Mouse (Mus musculus): ENCODE measurements around the gene Lrtm2. TPM values are rescaled to one million over a fixed set of nuclear protein-coding genes. Genes with fewer than 3 reads are reported as not detected.
"Not testable (repeated sequence)": the region's sequence is repeated elsewhere in the genome, so short reads cannot be mapped to it uniquely, and the experiment has no call there.

The Lrtm2 gene
- 0.04 and 0.13 TPM in 2 replicates for polyA plus RNA-seq (2016; fragmentation: Nextera tagmentation; extraction: Ambion mirVana)

- peaks cover 20% of the 10 kb centered on the region; the same call in 1 of the 2 replicates for H3K4me1 ChIP-seq
- H3K27ac ChIP-seq, result no peak within 1 kb of the TSS
- no peaks in the 10 kb centered on the region for H3K9me3 ChIP-seq
- no peak within 1 kb of the TSS for H3K9ac ChIP-seq
- peaks cover 74% of the 10 kb centered on the region for H3K27me3 ChIP-seq
- no peak for ATAC-seq (ENCODE audit: insufficient number of reproducible peaks, insufficient read depth, low FRiP score, low TSS enrichment)
- H3K4me3 ChIP-seq, result peak within 1 kb of the TSS; percentile 34
- H3K4me2 ChIP-seq (replicated peaks), result peak within 1 kb of the TSS; percentile 58
- WGBS, result 1% methylated on average over 30 of the region's 31 CpGs
- no peaks in the 10 kb centered on the region for H3K36me3 ChIP-seq
Observed at GRCm38 (mm10) chr6:119330506-119330905, at the start of gene Lrtm2. Gene Lrtm2, minus strand, starts transcription at chr6:119330766.

DNA sequence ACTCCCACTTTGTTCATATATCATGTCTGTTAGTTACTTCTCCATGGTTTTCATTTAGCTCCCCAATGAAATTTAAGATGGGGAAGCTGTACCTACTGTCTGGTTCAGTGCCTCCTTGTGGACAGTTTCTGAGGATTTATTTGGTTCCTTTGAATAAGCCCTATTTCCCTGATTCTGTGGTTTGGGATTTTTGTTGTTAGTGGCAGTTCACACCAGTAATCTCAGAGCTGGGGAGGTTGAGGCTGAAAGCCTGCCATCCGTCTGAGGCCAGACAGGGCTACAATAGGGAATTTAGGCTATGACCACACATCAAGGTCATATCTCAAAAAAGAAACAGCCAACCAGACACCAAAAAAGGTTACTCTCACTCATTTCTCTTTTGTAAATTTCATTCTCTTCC, 48.1 kb upstream of the Lrtm2 start:
- H3K4me3 ChIP-seq, result no peak overlapping the region
- no peaks in the 10 kb centered on the region for H3K4me1 ChIP-seq
- no peak overlapping the region for H3K4me2 ChIP-seq (replicated peaks)
- H3K36me3 ChIP-seq, result no peaks in the 10 kb centered on the region
- no peak overlapping the region for H3K9ac ChIP-seq
- H3K9me3 ChIP-seq, result no peaks in the 10 kb centered on the region
- no peaks in the 10 kb centered on the region for H3K27me3 ChIP-seq
- no peak for ATAC-seq (ENCODE audit: insufficient number of reproducible peaks, insufficient read depth, low FRiP score, low TSS enrichment)
- H3K27ac ChIP-seq, result no peak overlapping the region
- 75% methylated on average over 1 of the region's 1 CpGs for WGBS

GRCm38 (mm10) chr6:119377613-119378012, 47.0 kb upstream of the Lrtm2 start:
- H3K4me2 ChIP-seq (replicated peaks), result no peak overlapping the region
- WGBS, result 56% methylated on average over 2 of the region's 2 CpGs

DNA sequence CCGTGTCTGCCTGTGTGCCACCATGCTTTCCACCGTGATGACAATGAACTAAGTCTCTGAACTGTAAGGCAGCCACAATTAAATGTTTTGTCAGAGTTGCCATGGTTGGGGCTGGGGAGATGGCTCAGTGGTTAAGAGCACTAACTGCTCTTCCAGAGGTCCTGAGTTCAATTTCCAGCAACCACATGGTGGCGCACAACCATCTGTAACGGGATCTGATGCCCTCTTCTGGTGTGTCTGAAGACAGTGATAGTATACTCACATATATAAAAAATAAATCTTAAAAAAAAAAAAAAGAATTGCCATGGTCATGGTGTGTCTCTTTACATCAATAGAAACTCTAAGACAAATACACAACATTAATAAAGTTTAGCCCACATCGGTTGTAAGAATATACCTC, 44.5 kb upstream of the Lrtm2 start:
- no peak for ATAC-seq (ENCODE audit: insufficient number of reproducible peaks, insufficient read depth, low FRiP score, low TSS enrichment)
- 82% methylated on average over 5 of the region's 5 CpGs for WGBS

More at GRCm38 (mm10) chr6:119377613-119378012, 47.0 kb upstream of the Lrtm2 start:
- Histone ChIP-seq H3K9me3 (no peaks in the 10 kb centered on the region), H3K27ac (no peak overlapping the region), H3K9ac (no peak overlapping the region), H3K4me1 (no peaks in the 10 kb centered on the region), H3K27me3 (no peaks in the 10 kb centered on the region), H3K36me3 (no peaks in the 10 kb centered on the region), H3K4me3 (no peak overlapping the region)
- ATAC-seq (ENCODE audit: insufficient number of reproducible peaks, insufficient read depth, low FRiP score, low TSS enrichment), result no peak

GRCm38 (mm10) chr6:119373000-119373705, 42.6 kb upstream of the Lrtm2 start:
- ATAC-seq (ENCODE audit: insufficient number of reproducible peaks, insufficient read depth, low FRiP score, low TSS enrichment), result no peak
- H3K4me2 ChIP-seq (replicated peaks), result no peak overlapping the region
- H3K36me3 ChIP-seq, result peaks cover 11% of the 10 kb centered on the region
- no peaks in the 10 kb centered on the region for H3K9me3 ChIP-seq
- H3K4me3 ChIP-seq, result no peak overlapping the region
- no peaks in the 10 kb centered on the region for H3K27me3 ChIP-seq
- H3K27ac ChIP-seq, result no peak overlapping the region
- no peak overlapping the region for H3K9ac ChIP-seq
- H3K4me1 ChIP-seq, result no peaks in the 10 kb centered on the region

More for the DNA sequence above, 44.5 kb upstream of the Lrtm2 start:
- H3K4me1 ChIP-seq, result no peaks in the 10 kb centered on the region
- no peak overlapping the region for H3K9ac ChIP-seq
- no peaks in the 10 kb centered on the region for H3K9me3 ChIP-seq
- H3K27ac ChIP-seq, result no peak overlapping the region
- no peak overlapping the region for H3K4me3 ChIP-seq
- H3K4me2 ChIP-seq (replicated peaks), result no peak overlapping the region
- no peaks in the 10 kb centered on the region for H3K27me3 ChIP-seq
- no peaks in the 10 kb centered on the region for H3K36me3 ChIP-seq

DNA sequence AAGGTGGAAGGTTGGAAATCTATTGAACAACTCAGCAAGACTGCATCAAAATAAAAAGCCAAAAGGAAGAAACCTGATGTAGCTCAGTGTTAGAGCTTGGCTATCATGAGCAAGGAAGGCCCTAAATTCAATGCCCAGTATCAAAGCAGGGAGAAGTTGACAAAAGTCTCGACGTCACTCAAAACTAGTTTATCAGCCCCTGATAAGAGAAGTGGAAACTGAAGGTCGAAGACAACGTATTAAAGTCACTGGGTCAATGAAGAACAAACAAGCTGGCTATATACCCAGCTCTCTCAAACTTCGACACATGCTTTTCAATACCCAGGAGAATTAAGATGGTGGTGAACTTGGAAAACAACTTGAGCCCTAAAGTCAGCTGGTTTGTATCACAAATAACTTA, 41.7 kb upstream of the Lrtm2 start:
- no peak overlapping the region for H3K27ac ChIP-seq
- H3K4me2 ChIP-seq (replicated peaks), result no peak overlapping the region
- no peak overlapping the region for H3K9ac ChIP-seq
- no peaks in the 10 kb centered on the region for H3K4me1 ChIP-seq
- peaks cover 17% of the 10 kb centered on the region for H3K36me3 ChIP-seq
- 84% methylated on average over 5 of the region's 5 CpGs for WGBS
- no peak overlapping the region for H3K4me3 ChIP-seq
- no peaks in the 10 kb centered on the region for H3K27me3 ChIP-seq
- H3K9me3 ChIP-seq, result no peaks in the 10 kb centered on the region
- ATAC-seq (ENCODE audit: insufficient number of reproducible peaks, insufficient read depth, low FRiP score, low TSS enrichment), result no peak

- H3K9me3 ChIP-seq, result no peaks in the 10 kb centered on the region
- H3K36me3 ChIP-seq, result peaks cover 19% of the 10 kb centered on the region
- no peak overlapping the region for H3K4me2 ChIP-seq (replicated peaks)
- no peaks in the 10 kb centered on the region for H3K4me1 ChIP-seq
- no peak for ATAC-seq (ENCODE audit: insufficient number of reproducible peaks, insufficient read depth, low FRiP score, low TSS enrichment)
- no peaks in the 10 kb centered on the region for H3K27me3 ChIP-seq
- no peak overlapping the region for H3K27ac ChIP-seq
- H3K4me3 ChIP-seq, result no peak overlapping the region
- no peak overlapping the region for H3K9ac ChIP-seq
Observed at GRCm38 (mm10) chr6:119371624-119372023, 41.1 kb upstream of the Lrtm2 start.

- no peak overlapping the region for H3K4me2 ChIP-seq (replicated peaks)
- no peak overlapping the region for H3K4me3 ChIP-seq
- 91% methylated on average over 2 of the region's 2 CpGs for WGBS
- no peaks in the 10 kb centered on the region for H3K4me1 ChIP-seq
- no peak for ATAC-seq (ENCODE audit: insufficient number of reproducible peaks, insufficient read depth, low FRiP score, low TSS enrichment)
- H3K27me3 ChIP-seq, result no peaks in the 10 kb centered on the region
- H3K36me3 ChIP-seq, result peaks cover 53% of the 10 kb centered on the region
- H3K27ac ChIP-seq, result no peak overlapping the region
- H3K9me3 ChIP-seq, result no peaks in the 10 kb centered on the region
- no peak overlapping the region for H3K9ac ChIP-seq
Observed at GRCm38 (mm10) chr6:119367382-119367781, 36.8 kb upstream of the Lrtm2 start.

DNA sequence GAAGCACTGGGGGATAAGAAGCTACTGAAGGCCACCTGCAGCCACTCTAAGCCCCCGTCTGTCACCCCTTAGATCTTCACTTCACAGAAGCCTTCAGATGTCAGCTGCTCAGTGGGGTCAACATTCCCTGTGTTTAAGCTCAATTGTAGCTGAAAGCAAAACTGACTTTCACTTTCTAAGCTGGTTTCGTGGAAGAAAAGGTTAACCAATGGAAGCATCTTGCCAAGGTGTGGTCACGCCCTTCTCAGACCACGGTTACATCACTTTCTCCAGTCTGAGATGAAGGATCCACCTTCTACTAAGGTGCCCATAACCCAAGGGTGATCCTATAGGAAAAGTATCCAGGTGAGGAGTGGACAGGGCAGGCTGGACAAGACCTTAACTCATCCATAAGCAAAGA, 36.2 kb upstream of the Lrtm2 start:
- H3K4me3 ChIP-seq; H3K27me3 ChIP-seq; H3K9me3 ChIP-seq; H3K27ac ChIP-seq; H3K4me1 ChIP-seq; H3K4me2 ChIP-seq (replicated peaks); ATAC-seq (ENCODE audit: insufficient number of reproducible peaks, insufficient read depth, low FRiP score, low TSS enrichment); H3K9ac ChIP-seq: not testable (repeated sequence)
- peaks cover 54% of the 10 kb centered on the region for H3K36me3 ChIP-seq
- 89% methylated on average over 4 of the region's 4 CpGs for WGBS

GRCm38 (mm10) chr6:119363593-119363992, 33.0 kb upstream of the Lrtm2 start:
- Histone ChIP-seq H3K4me3 (no peak overlapping the region), H3K4me2 (replicated peaks) (no peak overlapping the region), H3K4me1 (no peaks in the 10 kb centered on the region), H3K36me3 (peaks cover 61% of the 10 kb centered on the region), H3K27me3 (no peaks in the 10 kb centered on the region), H3K27ac (no peak overlapping the region), H3K9ac (no peak overlapping the region), H3K9me3 (no peaks in the 10 kb centered on the region)
- no peak for ATAC-seq (ENCODE audit: insufficient number of reproducible peaks, insufficient read depth, low FRiP score, low TSS enrichment)
- 89% methylated on average over 5 of the region's 5 CpGs for WGBS

GRCm38 (mm10) chr6:119360925-119361702, 30.5 kb upstream of the Lrtm2 start:
- 95% methylated on average over 3 of the region's 3 CpGs for WGBS
- Histone ChIP-seq H3K4me2 (replicated peaks) (no peak overlapping the region), H3K27me3 (no peaks in the 10 kb centered on the region), H3K9ac (no peak overlapping the region), H3K4me1 (no peaks in the 10 kb centered on the region), H3K27ac (no peak overlapping the region), H3K36me3 (peaks cover 65% of the 10 kb centered on the region), H3K9me3 (no peaks in the 10 kb centered on the region), H3K4me3 (no peak overlapping the region)
- ATAC-seq (ENCODE audit: insufficient number of reproducible peaks, insufficient read depth, low FRiP score, low TSS enrichment), result no peak

GRCm38 (mm10) chr6:119360250-119360649, 29.7 kb upstream of the Lrtm2 start:
- WGBS, result 90% methylated on average over 6 of the region's 6 CpGs
- not testable (repeated sequence) for H3K4me1 ChIP-seq; H3K9ac ChIP-seq; H3K9me3 ChIP-seq; H3K4me3 ChIP-seq; H3K27ac ChIP-seq; ATAC-seq (ENCODE audit: insufficient number of reproducible peaks, insufficient read depth, low FRiP score, low TSS enrichment); H3K4me2 ChIP-seq (replicated peaks); H3K27me3 ChIP-seq
- peaks cover 64% of the 10 kb centered on the region for H3K36me3 ChIP-seq

Measured in embryonic facial prominence, embryonic 12.5 days (tissue).